Mouse (Mus musculus): ENCODE measurements around the gene Ica1l.
"Not testable (repeated sequence)": the region's sequence is repeated elsewhere in the genome, so short reads cannot be mapped to it uniquely, and the experiment has no call there.

Ica1l gene

DNA sequence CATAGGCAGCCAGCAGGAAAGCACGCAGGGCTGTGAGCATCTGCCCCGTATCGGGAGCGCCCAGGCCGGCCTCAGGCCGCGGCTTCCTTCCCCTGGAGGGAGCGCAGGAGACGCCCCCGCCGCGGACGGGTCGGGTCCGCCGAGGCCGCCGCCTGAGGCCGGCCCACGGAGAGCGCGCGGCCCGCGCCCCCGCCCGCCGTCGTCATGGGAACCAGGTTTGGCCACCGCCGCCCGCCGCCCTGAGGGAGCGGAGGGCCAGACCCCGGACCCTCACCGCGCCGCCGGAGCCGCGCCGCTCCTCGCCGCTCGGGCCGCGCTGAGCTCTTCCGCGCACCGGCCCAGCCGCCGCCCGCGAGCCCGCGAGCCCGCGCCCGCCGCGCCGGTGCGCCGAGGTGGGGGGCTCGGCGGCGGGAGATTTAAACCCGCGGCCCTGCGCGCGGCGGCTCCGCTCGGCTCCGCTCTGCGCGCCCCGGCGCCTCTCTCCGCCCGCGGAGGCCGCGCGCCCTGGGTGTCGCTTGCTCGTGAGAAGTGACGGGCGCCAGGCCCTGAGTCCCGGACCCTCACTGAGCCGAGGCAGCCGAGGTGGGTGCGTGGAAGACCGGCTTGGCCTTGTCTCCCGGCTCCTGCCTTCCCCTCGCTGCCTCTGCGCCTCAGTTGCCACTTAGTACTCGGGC lies at the start of gene Ica1l:
Gene Ica1l (minus strand): TSS at position 389 of the 674 bp plus-strand sequence.
- peak; percentile 63 to 78 for DNase-seq

DNA sequence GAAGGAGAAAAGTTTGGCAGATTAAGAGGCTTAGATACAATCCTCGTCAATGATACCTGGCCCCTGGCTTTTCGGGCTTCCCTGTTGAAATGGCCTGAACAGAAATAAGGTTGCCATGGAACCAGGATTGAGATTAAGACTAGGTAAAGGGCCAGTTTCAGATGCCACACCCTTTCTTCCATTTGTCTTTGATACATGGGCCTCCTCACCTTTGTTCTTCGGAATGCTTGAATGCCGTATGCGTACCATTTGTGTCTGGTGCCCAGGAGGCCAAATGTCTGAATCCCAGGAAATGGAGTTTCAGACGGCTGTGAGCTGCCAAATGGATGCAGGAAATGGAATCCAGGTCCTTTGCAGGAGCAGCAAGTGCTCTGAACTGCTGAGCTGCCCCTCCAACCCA lies 33.4 kb upstream of the Ica1l start:
- no peak for DNase-seq

GRCm38 (mm10) chr1:60075590-60075989 lies 32.6 kb upstream of the Ica1l start:
- DNase-seq, result no peak

- DNase-seq, result no peak
Observed at GRCm38 (mm10) chr1:60074935-60075334, 32.0 kb upstream of the Ica1l start.

DNA sequence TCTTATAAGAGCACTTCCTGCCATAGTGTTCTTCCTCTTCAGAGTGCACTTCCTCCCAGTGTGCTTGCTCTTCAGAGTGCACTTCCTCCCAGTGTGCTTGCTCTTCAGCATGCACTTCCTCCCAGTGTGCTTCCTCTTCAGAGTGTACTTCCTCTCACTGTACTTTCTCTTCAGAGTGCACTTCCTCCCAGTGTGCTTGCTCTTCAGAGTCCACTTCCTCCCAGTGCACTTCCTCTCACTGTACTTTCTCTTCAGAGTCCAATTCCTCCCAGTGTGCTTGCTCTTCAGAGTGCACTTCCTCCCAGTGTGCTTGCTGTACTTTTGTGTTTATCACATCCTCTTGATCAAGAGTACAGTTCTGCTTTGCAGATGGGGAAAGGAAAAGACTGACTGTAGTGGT lies 27.7 kb upstream of the Ica1l start:
- DNase-seq, result not testable (repeated sequence)

- no peak for DNase-seq
Observed at GRCm38 (mm10) chr1:60056310-60056709, 13.3 kb upstream of the Ica1l start.

GRCm38 (mm10) chr1:60054659-60055058 lies 11.7 kb upstream of the Ica1l start:
- no peak for DNase-seq

GRCm38 (mm10) chr1:60047481-60047880 lies 4.5 kb upstream of the Ica1l start:
- not testable (repeated sequence) for DNase-seq

- DNase-seq, result no peak
Observed at GRCm38 (mm10) chr1:60044595-60044994, 1.6 kb upstream of the Ica1l start.

- DNase-seq, result peak in 1 of 2 experiments; percentile 53
Observed at GRCm38 (mm10) chr1:60042398-60042795, 587 bp downstream of the Ica1l start.

DNA sequence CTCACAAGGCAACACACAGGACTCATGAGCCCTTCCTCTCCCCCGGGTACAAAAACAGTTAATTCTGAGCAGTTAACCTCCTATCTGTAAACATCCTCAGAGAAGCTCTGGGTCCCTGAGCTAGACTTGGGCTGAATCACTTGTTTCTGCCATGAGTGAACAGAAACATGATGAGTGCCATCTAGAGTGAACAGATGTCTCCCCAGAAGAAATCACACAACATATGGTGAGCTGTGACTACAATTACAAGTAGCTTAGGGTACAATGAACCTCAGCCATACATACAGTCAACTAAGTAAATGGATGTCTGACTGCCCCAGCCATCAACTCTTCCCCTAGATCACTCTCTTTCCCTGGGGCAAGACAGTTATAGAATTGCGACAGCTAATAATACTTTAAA lies 7.9 kb downstream of the Ica1l start:
- no peak for DNase-seq

DNA sequence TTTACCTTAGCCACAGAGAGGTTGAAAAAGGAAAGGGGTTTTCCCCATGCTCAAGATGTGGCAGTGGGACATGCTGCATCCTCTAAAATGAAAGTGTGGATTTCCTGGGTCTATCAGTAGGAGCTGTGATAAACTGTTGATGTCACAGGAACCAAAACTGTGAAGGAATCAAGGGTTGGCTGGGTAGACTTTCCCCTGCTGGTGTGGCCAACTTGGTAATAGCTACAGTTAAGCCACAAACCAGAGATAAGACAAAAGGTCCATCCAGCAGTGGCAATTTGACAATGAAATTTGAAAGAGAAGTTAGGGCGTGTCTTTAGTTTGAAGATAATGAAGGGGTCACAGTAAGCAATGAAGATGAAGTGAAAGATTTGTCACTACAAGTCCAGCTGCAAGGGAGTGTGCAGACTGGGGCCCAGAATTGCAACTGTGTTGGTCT lies 25.9 kb downstream of the Ica1l start:
- no peak for DNase-seq

DNA sequence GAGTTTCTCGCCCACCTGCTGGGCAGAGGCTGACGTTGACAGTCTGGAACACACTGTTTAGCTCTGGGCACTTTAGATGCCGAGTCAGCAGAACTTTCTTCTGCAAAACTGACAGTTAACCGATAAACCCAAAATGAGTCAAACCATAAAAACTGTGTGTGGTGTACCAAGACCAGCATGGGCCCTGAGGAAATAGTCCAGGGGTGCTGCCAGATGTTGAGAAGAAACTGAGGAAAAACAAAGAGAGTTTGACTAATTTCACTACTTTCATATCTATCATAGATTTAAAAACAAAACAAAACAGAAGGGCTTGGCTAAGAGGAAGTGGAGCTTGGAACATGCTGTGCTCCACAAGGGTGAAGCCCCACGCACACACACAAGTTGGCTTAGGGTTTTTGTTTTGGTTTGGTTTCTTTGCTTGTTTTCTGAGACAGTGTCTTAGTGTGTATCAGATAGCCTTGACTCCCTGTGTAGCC lies 26.8 kb downstream of the Ica1l start:
- no peak for DNase-seq

DNA sequence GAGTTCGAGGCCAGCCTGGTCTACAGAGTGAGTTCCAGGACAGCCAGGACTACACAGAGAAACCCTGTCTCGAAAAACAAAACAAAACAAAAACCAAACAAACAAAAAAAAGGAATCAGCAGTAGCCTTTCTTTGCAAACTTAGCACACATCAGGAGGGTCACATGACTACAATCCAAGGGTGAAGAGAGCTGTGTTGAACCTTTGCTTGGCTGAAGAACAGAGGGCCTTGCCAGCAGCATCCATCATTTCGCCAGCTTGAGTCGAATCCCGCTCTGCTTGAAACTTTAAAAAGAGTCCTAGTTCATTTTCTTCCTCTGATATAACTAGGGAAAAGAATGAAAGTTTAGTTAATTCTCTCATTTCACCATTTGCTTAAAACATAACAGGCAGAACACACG lies 27.5 kb downstream of the Ica1l start:
- no peak for DNase-seq

DNA sequence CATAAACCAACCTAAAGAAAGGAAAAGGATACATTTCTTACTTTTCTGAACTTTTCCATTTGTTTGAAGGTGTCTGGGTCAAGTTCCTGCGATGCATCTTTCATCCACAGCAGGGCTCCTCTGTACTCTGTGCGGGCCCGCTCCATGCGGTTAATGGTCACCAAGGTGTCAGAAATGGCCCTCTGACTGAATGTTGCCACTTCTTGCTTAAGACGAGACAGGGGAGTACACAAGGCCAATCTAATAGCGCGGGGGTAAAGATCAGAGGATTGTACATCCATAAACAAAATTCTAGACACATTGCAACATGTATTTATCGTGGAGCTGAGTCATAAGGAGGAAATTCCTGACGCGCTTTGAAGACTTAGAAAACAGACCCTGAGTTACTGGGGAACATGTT lies 29.2 kb downstream of the Ica1l start:
- DNase-seq, result no peak

- no peak for DNase-seq
Observed at GRCm38 (mm10) chr1:60008743-60009142, 34.2 kb downstream of the Ica1l start.

- no peak for DNase-seq
Observed at GRCm38 (mm10) chr1:60007337-60007736, 35.6 kb downstream of the Ica1l start.

GRCm38 (mm10) chr1:60000319-60000718 lies 42.7 kb downstream of the Ica1l start:
- DNase-seq, result no peak

DNA sequence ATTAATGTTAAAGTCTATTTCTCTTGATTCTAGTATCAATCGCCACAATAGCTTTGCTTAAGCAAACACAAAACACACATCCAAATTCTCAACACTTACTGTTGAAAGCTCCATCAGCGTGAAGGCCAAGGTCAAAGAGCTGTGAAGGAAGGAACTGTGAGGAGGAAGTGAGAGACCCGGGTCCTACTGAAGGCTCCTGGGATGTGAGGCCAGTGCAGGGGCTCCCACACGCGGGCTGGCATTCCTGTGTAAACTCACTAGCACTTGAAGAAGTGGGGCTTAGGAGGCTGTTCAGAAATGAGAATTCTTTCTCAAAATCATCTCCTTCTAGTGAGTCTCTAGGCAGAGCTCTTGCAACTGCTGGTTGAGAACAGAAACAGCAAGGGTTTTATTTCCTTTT lies 45.6 kb downstream of the Ica1l start:
- no peak for DNase-seq

DNA sequence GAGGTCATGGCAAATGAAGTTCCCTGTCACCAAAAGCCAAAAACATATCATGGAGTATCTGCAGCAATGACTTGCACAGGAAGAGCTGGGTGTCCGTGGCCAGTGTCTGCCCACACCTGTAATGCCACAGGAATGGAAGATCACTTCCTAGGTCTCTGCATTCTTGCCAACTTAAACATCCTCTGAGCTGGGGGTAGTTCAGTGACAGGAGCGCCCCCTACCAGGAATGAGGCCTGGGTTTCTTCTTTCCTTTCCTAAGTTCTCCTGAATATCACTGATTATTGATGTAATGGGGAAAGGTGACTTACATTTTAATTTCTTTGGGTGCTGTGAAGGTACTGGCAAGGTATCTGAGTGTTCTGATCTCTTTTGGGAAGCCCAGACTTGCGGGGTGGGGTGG lies 47.3 kb downstream of the Ica1l start:
- DNase-seq, result no peak

DNA sequence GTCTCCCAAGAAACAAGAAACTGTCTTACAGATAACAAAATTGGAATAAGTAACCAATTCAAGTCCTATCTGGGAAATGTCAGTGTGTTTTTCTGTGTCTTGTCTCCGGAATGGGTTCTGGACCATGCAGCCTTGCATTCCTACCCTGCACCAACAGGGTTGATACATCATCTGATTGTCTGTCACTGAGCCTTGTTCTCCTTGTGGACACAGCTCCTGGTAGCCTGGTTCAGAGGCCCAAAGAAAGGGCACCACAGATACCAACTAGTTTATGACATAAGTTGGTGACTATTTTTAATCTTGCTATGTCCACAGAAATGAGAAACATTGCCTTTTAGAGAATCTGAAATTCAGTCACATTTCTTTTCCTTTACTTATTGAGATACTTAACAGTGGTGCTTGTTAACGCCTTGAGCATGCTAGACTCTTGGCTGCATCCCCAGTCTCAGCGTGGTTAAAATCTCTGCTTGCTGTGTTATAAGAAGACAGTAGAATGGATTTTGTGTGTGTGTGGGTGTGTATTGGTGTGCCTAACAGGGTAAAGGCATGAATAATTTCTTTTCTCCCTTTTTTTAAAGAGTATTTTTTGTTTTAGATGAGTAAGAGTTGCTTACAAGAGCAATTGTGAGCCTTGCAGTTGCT lies 55.5 kb downstream of the Ica1l start:
- no peak for DNase-seq

DNA sequence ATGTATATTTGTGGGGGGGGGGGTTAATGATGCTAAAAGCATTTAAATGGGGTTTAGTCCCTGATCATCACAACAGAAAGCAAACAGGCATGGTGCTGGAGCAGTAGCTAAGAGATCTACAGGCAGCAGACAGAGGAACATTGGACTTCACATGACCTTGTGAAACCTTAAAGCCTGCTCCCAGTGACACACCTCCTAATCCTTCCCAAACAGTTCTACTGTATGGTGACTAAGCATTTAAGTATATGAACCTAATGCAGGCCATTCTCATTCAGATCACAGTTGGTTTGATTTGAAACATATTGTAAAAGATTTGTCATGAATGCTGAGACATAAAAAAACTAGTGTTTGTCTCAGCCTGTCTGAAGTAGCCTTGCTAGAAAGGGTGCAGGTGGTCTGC lies 56.4 kb downstream of the Ica1l start:
- no peak for DNase-seq

DNA sequence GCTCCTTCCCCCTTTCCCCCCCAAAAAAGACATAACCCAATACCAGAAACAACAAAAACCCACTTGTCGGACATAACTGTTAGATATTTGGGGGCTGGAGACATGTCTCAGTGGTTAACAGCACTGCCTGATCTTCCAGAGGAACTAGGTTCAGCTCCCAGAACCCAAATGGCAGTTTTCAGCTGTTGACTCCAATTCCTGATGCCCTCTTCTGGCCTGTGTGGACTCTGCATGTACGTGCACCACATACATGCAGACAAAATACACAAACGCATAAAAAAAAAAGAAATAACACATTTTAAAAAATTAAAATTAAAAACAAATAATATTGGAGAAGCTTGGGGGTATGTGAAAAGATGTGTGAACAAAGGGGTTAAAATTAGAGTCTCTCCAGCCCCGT lies 75.7 kb downstream of the Ica1l start:
- peak; percentile 42 to 47 for DNase-seq

- no peak for DNase-seq
Observed at GRCm38 (mm10) chr1:59966171-59966785, 76.7 kb downstream of the Ica1l start.

Measured in cerebellum, postnatal 36 days (tissue).